Mouse (Mus musculus) embryonic fibroblast, embryonic 13.5 days (primary cell): ENCODE measurements around the gene Cst3.

Experiments used
- CTCF ChIP-seq: IDR thresholded peaks from 2 replicates; pipeline ENCODE4 v1.5.1; 2011; ENCODE audit warnings: mild to moderate bottlenecking, control low read depth, low read length, moderate library complexity, borderline replicate concordance; ENCODE audit not compliant: insufficient read depth
- POLR2A ChIP-seq: IDR thresholded peaks from 2 replicates; pipeline ENCODE4 v1.6.1; 2011; ENCODE audit warnings: low read depth, mild to moderate bottlenecking, control low read depth, low read length, moderate library complexity

- no peak for TF ChIP-seq POLR2A
- TF ChIP-seq CTCF = no peak
These were observed 49.5 kb downstream of the Cst3 start for GRCm38 (mm10) chr2:148825986-148826385.
